Mouse (Mus musculus): Measurements from ENCODE around the gene BC017158. TPM values are rescaled to one million over a fixed set of nuclear protein-coding genes. Genes with fewer than 3 reads are reported as not detected.

The BC017158 gene
- polyA plus RNA-seq, 1 experiment from 2014 or later, result 43.0 TPM

- H3K4me3 ChIP-seq (replicated peaks), result peak within 1 kb of the TSS; percentile 75
- peak within 1 kb of the TSS; percentile 95 for H3K9ac ChIP-seq
- H3K27ac ChIP-seq, result peak within 1 kb of the TSS; percentile 98
- peaks cover 11% of the 10 kb centered on the region for H3K4me1 ChIP-seq (replicated peaks)
- under 1% methylated on average over 72 of the region's 72 CpGs for WGBS
- H3K36me3 ChIP-seq, result peaks cover 19% of the 10 kb centered on the region
- H3K9me3 ChIP-seq, result no peaks in the 10 kb centered on the region
- peak; percentile 94 for ATAC-seq
- H3K27me3 ChIP-seq (replicated peaks), result no peaks in the 10 kb centered on the region
- peak within 1 kb of the TSS; percentile 64 for H3K4me2 ChIP-seq (replicated peaks)
Measured at GRCm38 (mm10) chr7:128237927-128238778, 59.8 kb downstream of the BC017158 start, which contains the start of gene 9130023H24Rik. TSS of gene 9130023H24Rik (minus strand) at chr7:128238031.

DNA sequence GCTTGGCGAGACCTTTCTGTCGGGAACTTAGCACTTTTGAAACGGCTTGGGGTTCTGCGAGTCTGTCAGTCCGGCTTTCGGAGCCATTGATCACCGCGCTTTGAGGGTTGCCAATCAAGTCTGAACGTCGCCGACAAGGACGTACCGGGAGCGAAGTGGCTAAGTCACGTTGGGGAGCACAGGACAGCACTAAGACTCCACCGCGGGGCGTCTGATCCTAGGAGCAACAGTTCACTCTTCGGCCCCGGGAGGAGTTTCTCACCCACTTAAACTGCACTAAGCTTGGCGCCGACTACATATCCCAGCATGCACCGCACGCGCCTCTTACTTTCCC, 60.4 kb downstream of the BC017158 start:
- H3K9me3 ChIP-seq, result no peaks in the 10 kb centered on the region
- H3K4me2 ChIP-seq (replicated peaks), result peak overlapping the region; percentile 64
- H3K4me3 ChIP-seq (replicated peaks), result peak overlapping the region; percentile 75
- H3K27me3 ChIP-seq (replicated peaks), result no peaks in the 10 kb centered on the region
- no peak for ATAC-seq
- H3K9ac ChIP-seq, result peak overlapping the region; percentile 95
- H3K27ac ChIP-seq, result peak overlapping the region; percentile 98
- peaks cover 11% of the 10 kb centered on the region for H3K4me1 ChIP-seq (replicated peaks)
- WGBS, result under 1% methylated on average over 25 of the region's 25 CpGs
- peaks cover 14% of the 10 kb centered on the region for H3K36me3 ChIP-seq

DNA sequence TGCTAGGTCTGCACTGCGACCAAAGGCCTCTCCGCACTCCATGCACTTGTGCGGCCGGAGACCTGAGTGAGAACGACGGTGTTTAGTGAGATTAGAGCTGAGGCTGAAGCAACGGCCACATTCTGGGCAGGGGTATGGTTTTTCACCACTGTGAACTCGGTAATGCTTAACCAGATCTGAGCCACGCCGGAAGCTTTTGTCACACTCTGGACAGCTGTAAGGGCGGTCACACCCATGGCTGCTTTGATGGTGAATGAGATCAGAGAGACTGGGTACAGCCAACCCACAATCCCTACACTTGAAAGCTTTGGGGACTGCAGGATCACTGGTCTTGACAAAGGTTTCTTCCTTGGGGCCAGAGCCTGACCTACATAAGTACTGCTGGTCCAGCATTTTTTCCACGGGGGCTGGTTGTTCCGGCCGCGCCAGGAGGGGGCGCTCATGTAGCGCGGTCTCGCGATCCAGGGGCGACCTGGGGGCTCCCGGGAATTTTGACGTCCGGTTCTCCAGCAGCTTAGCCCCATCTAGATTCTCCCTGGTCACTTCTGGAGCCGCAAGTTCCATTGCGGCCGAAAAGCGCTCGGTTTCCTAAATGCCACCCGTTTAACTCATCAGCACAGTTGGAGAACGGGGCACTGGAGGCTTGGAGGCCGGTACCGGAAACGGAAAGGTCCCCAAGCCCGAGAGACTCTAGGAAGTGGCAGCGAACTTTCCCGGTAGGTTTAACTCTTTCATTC, 60.9 kb downstream of the BC017158 start, which contains the start of gene Armc5:
Armc5 (plus strand) TSS at position 487 of the 737 bp plus-strand sequence.
- peak within 1 kb of the TSS; percentile 98 for H3K27ac ChIP-seq
- peak within 1 kb of the TSS; percentile 95 for H3K9ac ChIP-seq
- no peaks in the 10 kb centered on the region for H3K9me3 ChIP-seq
- H3K4me3 ChIP-seq (replicated peaks), result peak within 1 kb of the TSS; percentile 75
- ATAC-seq, result peak; percentile 37
- no peaks in the 10 kb centered on the region for H3K27me3 ChIP-seq (replicated peaks)
- WGBS, result 24% methylated on average over 37 of the region's 37 CpGs
- H3K36me3 ChIP-seq, result peaks cover 9% of the 10 kb centered on the region
- peak within 1 kb of the TSS; percentile 64 for H3K4me2 ChIP-seq (replicated peaks)
- H3K4me1 ChIP-seq (replicated peaks), result peaks cover 11% of the 10 kb centered on the region

DNA sequence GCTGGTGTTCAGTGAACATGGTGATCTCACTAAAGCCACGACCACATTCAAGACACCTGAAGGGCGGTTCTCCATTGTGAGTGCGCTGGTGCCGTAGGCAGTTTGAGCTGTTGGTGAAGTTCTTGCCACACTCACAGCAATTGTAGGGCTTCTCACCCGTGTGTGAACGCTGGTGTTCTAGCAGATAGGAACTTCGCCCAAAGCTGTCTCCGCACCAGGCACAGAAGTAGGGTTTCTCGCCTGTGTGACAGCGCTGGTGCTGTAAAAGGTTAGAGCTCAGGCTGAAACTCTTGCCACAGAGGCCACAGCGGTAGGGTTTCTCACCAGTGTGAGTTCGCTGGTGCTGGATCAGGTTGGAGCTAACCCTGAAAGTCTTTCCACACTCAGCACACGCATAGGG, 61.5 kb downstream of the BC017158 start:
- peaks cover 11% of the 10 kb centered on the region for H3K4me1 ChIP-seq (replicated peaks)
- H3K27me3 ChIP-seq (replicated peaks), result no peaks in the 10 kb centered on the region
- H3K9ac ChIP-seq, result no peak overlapping the region
- H3K36me3 ChIP-seq, result peaks cover 8% of the 10 kb centered on the region
- no peaks in the 10 kb centered on the region for H3K9me3 ChIP-seq
- WGBS, result 94% methylated on average over 13 of the region's 13 CpGs
- H3K27ac ChIP-seq, result no peak overlapping the region
- H3K4me2 ChIP-seq (replicated peaks), result no peak overlapping the region; the same call in 1 of the 2 replicates
- no peak for ATAC-seq
- no peak overlapping the region for H3K4me3 ChIP-seq (replicated peaks)

DNA sequence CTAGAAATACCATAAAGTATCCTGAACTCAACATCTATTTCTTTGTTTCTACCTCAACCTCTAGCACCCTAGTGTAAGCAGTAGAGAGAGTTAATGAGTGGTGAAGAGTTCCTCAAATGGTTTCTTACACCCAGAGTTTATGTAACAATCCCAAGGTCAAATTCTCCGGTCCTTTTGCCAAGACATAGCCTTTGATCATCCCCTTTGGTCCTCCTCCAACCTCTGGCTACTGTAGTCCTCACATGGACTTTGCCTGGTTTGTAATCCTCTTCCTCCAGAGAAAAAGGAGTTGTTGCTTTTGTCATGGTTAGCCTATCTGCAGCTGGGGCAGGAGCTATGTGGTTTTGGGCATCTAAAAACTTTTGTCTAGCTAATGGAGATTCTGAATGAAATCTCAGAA, 62.5 kb downstream of the BC017158 start:
- Histone ChIP-seq H3K4me1 (replicated peaks) (peaks cover 11% of the 10 kb centered on the region), H3K27me3 (replicated peaks) (no peaks in the 10 kb centered on the region), H3K4me2 (replicated peaks) (no peak overlapping the region), H3K27ac (no peak overlapping the region), H3K9ac (no peak overlapping the region), H3K4me3 (replicated peaks) (no peak overlapping the region), H3K36me3 (peaks cover 5% of the 10 kb centered on the region), H3K9me3 (no peaks in the 10 kb centered on the region)
- WGBS, result 84% methylated on average over 1 of the region's 1 CpGs
- no peak for ATAC-seq

GRCm38 (mm10) chr7:128234796-128235195, 63.2 kb downstream of the BC017158 start:
- WGBS, result 87% methylated on average over 2 of the region's 2 CpGs
- Histone ChIP-seq H3K36me3 (no peaks in the 10 kb centered on the region), H3K27me3 (replicated peaks) (no peaks in the 10 kb centered on the region), H3K4me3 (replicated peaks) (no peak overlapping the region), H3K4me1 (replicated peaks) (peaks cover 8% of the 10 kb centered on the region), H3K9ac (no peak overlapping the region), H3K4me2 (replicated peaks) (no peak overlapping the region), H3K9me3 (no peaks in the 10 kb centered on the region), H3K27ac (no peak overlapping the region)
- no peak for ATAC-seq

DNA sequence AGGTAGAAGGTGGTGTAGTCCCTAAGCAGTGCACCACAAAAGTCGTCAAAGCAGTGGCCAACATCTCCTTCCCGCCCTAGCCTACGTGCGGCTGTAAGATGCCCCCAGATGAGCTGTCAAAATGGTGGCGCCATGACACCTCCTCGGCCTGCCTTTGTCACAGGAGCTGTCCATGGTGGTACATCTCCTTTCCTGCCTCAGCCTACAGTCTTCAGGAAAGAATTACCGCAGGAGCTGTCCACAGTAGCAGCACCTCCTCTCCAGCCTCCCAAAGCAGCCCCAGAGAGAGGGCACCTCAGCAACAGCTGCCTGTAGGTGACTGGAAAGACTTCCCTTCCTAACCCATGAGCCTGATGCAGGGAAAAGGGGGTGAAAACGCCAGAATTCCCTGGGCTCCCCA, 66.2 kb downstream of the BC017158 start:
- 41% methylated on average over 8 of the region's 8 CpGs for WGBS
- ATAC-seq, result no peak
- H3K4me1 ChIP-seq (replicated peaks), result peaks cover 2% of the 10 kb centered on the region

More for the DNA sequence above, 66.2 kb downstream of the BC017158 start:
- Histone ChIP-seq H3K36me3 (no peaks in the 10 kb centered on the region), H3K27me3 (replicated peaks) (no peaks in the 10 kb centered on the region), H3K4me3 (replicated peaks) (no peak overlapping the region), H3K9ac (no peak overlapping the region), H3K9me3 (no peaks in the 10 kb centered on the region), H3K4me2 (replicated peaks) (no peak overlapping the region), H3K27ac (no peak overlapping the region)

Other genes starting within 250 kb of the BC017158 start
- gene Itgam, start 235.5 kb downstream of the BC017158 start, polyA plus RNA-seq (2015; fragmentation: Nextera tagmentation; extraction: Ambion mirVana), result 2.1 TPM in 2 replicates
- not detected in 2 replicates for gene Gm49368, start 235.5 kb downstream of the BC017158 start, polyA plus RNA-seq (2015; fragmentation: Nextera tagmentation; extraction: Ambion mirVana)
- 0.58 and 0.59 TPM in 2 replicates for gene Itgax, start 168.6 kb downstream of the BC017158 start, polyA plus RNA-seq (2015; fragmentation: Nextera tagmentation; extraction: Ambion mirVana)
- not detected in 2 replicates for gene Itgad, start 143.8 kb downstream of the BC017158 start, polyA plus RNA-seq (2015; fragmentation: Nextera tagmentation; extraction: Ambion mirVana)
- 0.43 and 0.88 TPM in 2 replicates for gene Cox6a2, start 91.8 kb downstream of the BC017158 start, polyA plus RNA-seq (2015; fragmentation: Nextera tagmentation; extraction: Ambion mirVana)
- 17.4 and 17.6 TPM in 2 replicates for gene Armc5, start 60.8 kb downstream of the BC017158 start, polyA plus RNA-seq (2015; fragmentation: Nextera tagmentation; extraction: Ambion mirVana)
- gene 9130023H24Rik, start 60.1 kb downstream of the BC017158 start, polyA plus RNA-seq (2015; fragmentation: Nextera tagmentation; extraction: Ambion mirVana), result 5.7 and 6.1 TPM in 2 replicates
- 160 and 163 TPM in 2 replicates for gene Tgfb1i1, start 51.4 kb downstream of the BC017158 start, polyA plus RNA-seq (2015; fragmentation: Nextera tagmentation; extraction: Ambion mirVana)
- gene Slc5a2, start 32.5 kb downstream of the BC017158 start, polyA plus RNA-seq (2015; fragmentation: Nextera tagmentation; extraction: Ambion mirVana), result 0.20 and 0.24 TPM in 2 replicates
- 26.4 and 30.5 TPM in 2 replicates for gene Rgs10, start 120.6 kb upstream of the BC017158 start, polyA plus RNA-seq (2015; fragmentation: Nextera tagmentation; extraction: Ambion mirVana)
- 19.9 and 24.2 TPM in 2 replicates for gene Tial1, start 163.5 kb upstream of the BC017158 start, polyA plus RNA-seq (2015; fragmentation: Nextera tagmentation; extraction: Ambion mirVana)
- 10.9 and 12.3 TPM in 2 replicates for gene Bag3, start 225.4 kb upstream of the BC017158 start, polyA plus RNA-seq (2015; fragmentation: Nextera tagmentation; extraction: Ambion mirVana)